Mouse (Mus musculus): ENCODE results near the gene Sept9. TPM values are rescaled to one million over a fixed set of nuclear protein-coding genes. Genes with fewer than 3 reads are reported as not detected.
A peak's percentile ranks its signal among the peaks of the same experiment; 100 is the strongest.

Gene Sept9
- polyA plus RNA-seq, 1 experiment from 2014 or later = 105 TPM

DNA sequence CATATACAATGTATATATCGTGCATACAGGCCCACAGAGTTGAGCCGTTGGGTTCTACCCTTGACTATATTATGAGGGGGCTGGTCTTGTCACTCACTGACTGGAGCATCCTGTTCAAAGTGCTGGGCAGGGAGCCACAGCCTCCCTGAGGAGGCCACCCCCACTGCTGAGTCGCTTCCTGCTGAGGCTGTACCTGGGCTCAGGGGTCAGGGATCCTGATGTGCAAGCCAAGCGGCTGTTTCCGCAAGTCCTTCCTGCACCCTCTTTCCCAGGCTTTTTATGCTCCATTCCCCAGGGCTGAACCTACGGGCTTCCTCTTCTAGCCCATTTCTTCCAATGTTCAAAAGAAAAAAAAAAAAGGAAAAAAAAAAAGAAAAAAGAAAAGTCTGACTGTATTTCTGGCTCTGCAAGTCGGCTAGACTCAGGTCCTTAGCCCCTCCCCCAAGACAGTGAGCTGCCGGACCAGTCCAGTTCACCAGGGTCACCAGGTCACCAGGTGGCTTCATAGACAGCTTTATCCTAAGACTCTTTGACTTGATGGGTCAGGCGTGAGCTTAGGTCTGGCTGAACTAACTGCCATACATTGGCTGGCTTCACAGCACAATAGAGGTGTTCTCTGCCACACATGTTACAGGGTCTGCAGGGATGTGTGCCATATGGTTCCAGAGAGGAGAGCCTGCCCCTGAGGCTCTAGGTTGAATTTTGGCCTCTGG lies 63.8 kb downstream of the Sept9 start:
- Histone ChIP-seq H3K4me3 (no peak overlapping the region), H3K9ac (no peak overlapping the region), H3K4me1 (replicated peaks) (peaks cover 52% of the 10 kb centered on the region), H3K36me3 (no peaks in the 10 kb centered on the region), H3K9me3 (no peaks in the 10 kb centered on the region), H3K4me2 (no peak overlapping the region), H3K27me3 (no peaks in the 10 kb centered on the region), H3K27ac (replicated peaks) (no peak overlapping the region)
- 55% methylated on average over 9 of the region's 9 CpGs for WGBS
- ATAC-seq (ENCODE audit: low read depth) = no peak

DNA sequence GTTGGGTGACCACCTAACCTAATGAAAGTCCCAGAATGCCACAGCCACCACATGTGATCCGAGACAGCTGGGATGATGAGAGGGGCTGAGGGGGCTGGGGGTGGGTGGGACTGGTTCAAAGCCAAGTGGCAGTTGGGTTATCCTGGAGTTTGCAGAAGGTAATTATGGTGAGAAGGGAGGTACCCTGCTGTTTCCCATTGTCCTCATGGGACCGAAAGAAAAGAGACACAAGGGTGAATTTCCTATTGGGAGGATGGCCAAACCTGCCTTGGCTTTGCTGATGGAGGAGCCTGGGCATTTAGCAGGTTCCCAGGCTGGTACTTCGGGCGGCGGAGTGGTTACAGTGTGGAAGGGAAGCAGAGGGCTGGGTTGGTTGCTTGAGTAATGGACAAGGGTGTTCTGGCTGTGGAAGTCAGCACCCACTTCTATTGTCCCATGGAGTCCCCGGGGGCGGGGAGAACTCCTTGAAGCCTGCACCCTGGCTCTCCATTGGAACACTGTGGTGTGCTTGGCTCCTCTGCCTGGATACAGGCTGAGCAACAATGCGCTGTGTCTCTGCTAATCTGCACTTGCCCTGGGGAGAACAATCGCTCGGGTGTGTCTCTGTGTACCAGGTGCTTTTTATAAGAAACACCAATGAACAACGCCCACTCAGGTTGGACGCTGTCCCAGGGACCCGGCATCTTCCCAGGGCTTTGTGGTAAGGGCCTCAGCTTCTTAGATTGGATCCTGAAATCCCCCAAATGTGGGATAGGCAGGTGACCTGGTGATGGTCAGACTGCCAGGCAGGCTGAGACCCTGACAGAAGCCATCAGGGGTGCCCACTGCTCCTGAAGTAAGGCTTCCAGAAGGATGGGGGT lies 64.9 kb downstream of the Sept9 start:
- Histone ChIP-seq H3K9ac (no peak overlapping the region), H3K27me3 (no peaks in the 10 kb centered on the region), H3K4me3 (no peak overlapping the region), H3K4me1 (replicated peaks) (peaks cover 63% of the 10 kb centered on the region), H3K4me2 (no peak overlapping the region), H3K27ac (replicated peaks) (0 out of 2 replicates have a peak overlapping the region, but pooled peaks have one; percentile 33), H3K36me3 (no peaks in the 10 kb centered on the region), H3K9me3 (no peaks in the 10 kb centered on the region)
- no peak for ATAC-seq (ENCODE audit: low read depth)
- WGBS = 57% methylated on average over 13 of the region's 13 CpGs

GRCm38 (mm10) chr11:117265270-117265980 lies 66.0 kb downstream of the Sept9 start:
- no peaks in the 10 kb centered on the region for H3K36me3 ChIP-seq
- H3K4me3 ChIP-seq = peak overlapping the region; percentile 56
- no peaks in the 10 kb centered on the region for H3K9me3 ChIP-seq
- H3K9ac ChIP-seq = peak overlapping the region; percentile 78
- H3K27me3 ChIP-seq = no peaks in the 10 kb centered on the region
- peak overlapping the region; percentile 77 for H3K27ac ChIP-seq (replicated peaks)
- peak; percentile 25 for ATAC-seq (ENCODE audit: low read depth)
- 6% methylated on average over 18 of the region's 18 CpGs for WGBS
- peaks cover 74% of the 10 kb centered on the region for H3K4me1 ChIP-seq (replicated peaks)
- peak overlapping the region; percentile 82 for H3K4me2 ChIP-seq

GRCm38 (mm10) chr11:117265981-117266905 lies 66.8 kb downstream of the Sept9 start:
- H3K4me1 ChIP-seq (replicated peaks) = peaks cover 76% of the 10 kb centered on the region
- H3K9ac ChIP-seq = peak overlapping the region; percentile 78
- peak overlapping the region; percentile 77 for H3K27ac ChIP-seq (replicated peaks)
- peak; percentile 64 for ATAC-seq (ENCODE audit: low read depth)
- peak overlapping the region; percentile 56 for H3K4me3 ChIP-seq
- H3K9me3 ChIP-seq = no peaks in the 10 kb centered on the region
- under 1% methylated on average over 68 of the region's 69 CpGs for WGBS
- H3K36me3 ChIP-seq = no peaks in the 10 kb centered on the region
- no peaks in the 10 kb centered on the region for H3K27me3 ChIP-seq
- H3K4me2 ChIP-seq = peak overlapping the region; percentile 82

DNA sequence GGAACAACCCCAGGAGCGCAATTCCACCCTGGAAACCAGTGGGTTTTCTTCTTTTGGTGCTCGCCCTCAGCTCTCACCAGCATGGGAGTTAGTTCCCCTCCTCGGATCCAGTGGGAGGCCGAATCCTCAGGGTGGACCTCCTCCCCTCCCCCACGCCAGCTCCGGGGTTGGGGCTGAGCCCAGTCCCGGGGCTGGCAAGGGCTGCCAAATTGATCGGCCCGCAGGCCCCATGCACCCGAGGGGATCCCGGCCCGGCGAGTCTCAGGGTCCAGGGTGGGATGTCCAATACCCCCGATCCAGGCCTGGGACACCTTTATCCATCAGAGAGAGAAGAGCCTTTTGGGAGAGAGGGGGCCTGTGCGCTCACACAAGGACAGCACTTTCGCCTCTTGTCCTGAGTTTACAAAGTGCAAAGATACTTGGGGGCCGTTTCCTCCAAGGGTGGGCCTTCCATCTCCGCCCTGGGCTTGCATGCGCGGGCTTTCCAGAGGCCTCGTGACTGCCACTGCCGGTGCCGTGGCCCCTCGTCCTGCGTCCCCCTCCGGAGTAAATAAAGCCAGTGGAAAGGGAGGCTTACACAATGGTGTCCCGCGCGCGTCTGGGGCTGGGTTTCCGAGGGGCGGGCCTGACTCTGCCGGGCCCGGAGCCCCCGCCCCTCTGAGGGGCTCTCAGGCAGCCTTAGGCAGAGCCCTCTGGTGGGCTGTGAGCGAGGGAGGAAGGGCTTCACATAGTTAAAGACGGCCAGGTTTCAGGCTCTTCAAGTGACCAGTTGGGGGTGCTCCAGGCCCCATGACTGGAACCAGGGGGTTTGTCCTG lies 67.7 kb downstream of the Sept9 start:
- no peaks in the 10 kb centered on the region for H3K27me3 ChIP-seq
- H3K4me3 ChIP-seq = peak overlapping the region; percentile 56
- peak overlapping the region; percentile 77 for H3K27ac ChIP-seq (replicated peaks)
- under 1% methylated on average over 37 of the region's 37 CpGs for WGBS
- H3K36me3 ChIP-seq = no peaks in the 10 kb centered on the region
- no peaks in the 10 kb centered on the region for H3K9me3 ChIP-seq
- H3K9ac ChIP-seq = peak overlapping the region; percentile 78
- peaks cover 76% of the 10 kb centered on the region for H3K4me1 ChIP-seq (replicated peaks)
- peak; percentile 73 for ATAC-seq (ENCODE audit: low read depth)
- peak overlapping the region; percentile 82 for H3K4me2 ChIP-seq

GRCm38 (mm10) chr11:117267828-117268227 lies 68.4 kb downstream of the Sept9 start:
- H3K27me3 ChIP-seq = no peaks in the 10 kb centered on the region
- peak overlapping the region; percentile 56 for H3K4me3 ChIP-seq
- peak overlapping the region; percentile 78 for H3K9ac ChIP-seq
- no peaks in the 10 kb centered on the region for H3K36me3 ChIP-seq
- WGBS = 23% methylated on average over 4 of the region's 4 CpGs
- peaks cover 76% of the 10 kb centered on the region for H3K4me1 ChIP-seq (replicated peaks)
- H3K4me2 ChIP-seq = peak overlapping the region; percentile 82
- no peaks in the 10 kb centered on the region for H3K9me3 ChIP-seq
- H3K27ac ChIP-seq (replicated peaks) = 0 out of 2 replicates have a peak overlapping the region, but pooled peaks have one; percentile 28
- ATAC-seq (ENCODE audit: low read depth) = no peak

GRCm38 (mm10) chr11:117268304-117268956 lies 69.0 kb downstream of the Sept9 start:
- H3K4me1 ChIP-seq (replicated peaks) = peaks cover 71% of the 10 kb centered on the region
- H3K9me3 ChIP-seq = no peaks in the 10 kb centered on the region
- H3K27me3 ChIP-seq = no peaks in the 10 kb centered on the region
- 43% methylated on average over 10 of the region's 10 CpGs for WGBS
- peak overlapping the region; percentile 82 for H3K4me2 ChIP-seq
- no peak for ATAC-seq (ENCODE audit: low read depth)
- no peaks in the 10 kb centered on the region for H3K36me3 ChIP-seq
- peak overlapping the region; percentile 78 for H3K9ac ChIP-seq
- H3K27ac ChIP-seq (replicated peaks) = peak overlapping the region; percentile 52
- H3K4me3 ChIP-seq = 0 out of 2 replicates have a peak overlapping the region, but pooled peaks have one; percentile 56

GRCm38 (mm10) chr11:117269053-117269702 lies 69.7 kb downstream of the Sept9 start:
- peaks cover 70% of the 10 kb centered on the region for H3K4me1 ChIP-seq (replicated peaks)
- no peaks in the 10 kb centered on the region for H3K36me3 ChIP-seq
- no peak overlapping the region for H3K4me3 ChIP-seq
- H3K9ac ChIP-seq = peak overlapping the region; percentile 78; the same call in 1 of the 2 replicates
- peak overlapping the region; percentile 52 for H3K27ac ChIP-seq (replicated peaks)
- H3K4me2 ChIP-seq = peak overlapping the region; percentile 82
- WGBS = 41% methylated on average over 8 of the region's 8 CpGs
- H3K9me3 ChIP-seq = no peaks in the 10 kb centered on the region
- no peak for ATAC-seq (ENCODE audit: low read depth)
- H3K27me3 ChIP-seq = no peaks in the 10 kb centered on the region

DNA sequence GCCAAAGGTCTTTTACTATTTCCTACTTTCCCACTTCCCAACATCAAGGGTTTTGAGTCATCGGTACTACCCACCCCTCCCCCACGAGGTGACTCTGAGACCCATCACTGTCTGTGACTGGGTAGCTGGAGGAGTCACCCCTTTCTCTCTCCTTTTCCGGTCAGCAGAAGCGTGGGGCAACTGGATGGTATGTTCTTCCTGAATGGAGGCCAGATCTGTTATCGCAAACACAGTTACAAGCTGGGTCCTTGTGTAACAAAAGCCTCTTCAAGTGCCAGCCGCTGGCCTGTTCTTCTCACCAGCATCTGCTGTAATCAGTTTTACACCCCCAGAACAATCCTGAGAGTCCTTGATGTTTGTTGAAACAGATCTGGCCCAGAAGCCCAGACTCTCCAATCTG lies 70.5 kb downstream of the Sept9 start:
- no peak overlapping the region for H3K4me3 ChIP-seq
- H3K27ac ChIP-seq (replicated peaks) = 0 out of 2 replicates have a peak overlapping the region, but pooled peaks have one; percentile 13
- no peak overlapping the region for H3K4me2 ChIP-seq
- no peaks in the 10 kb centered on the region for H3K36me3 ChIP-seq
- WGBS = 39% methylated on average over 6 of the region's 6 CpGs
- ATAC-seq (ENCODE audit: low read depth) = no peak
- no peaks in the 10 kb centered on the region for H3K27me3 ChIP-seq
- H3K9ac ChIP-seq = no peak overlapping the region
- H3K4me1 ChIP-seq (replicated peaks) = peaks cover 68% of the 10 kb centered on the region
- no peaks in the 10 kb centered on the region for H3K9me3 ChIP-seq

GRCm38 (mm10) chr11:117274973-117275372 lies 75.5 kb downstream of the Sept9 start:
- Histone ChIP-seq H3K4me2 (no peak overlapping the region), H3K27ac (replicated peaks) (no peak overlapping the region), H3K27me3 (no peaks in the 10 kb centered on the region), H3K9me3 (no peaks in the 10 kb centered on the region), H3K9ac (no peak overlapping the region; the same call in 1 of the 2 replicates), H3K4me1 (replicated peaks) (peaks cover 65% of the 10 kb centered on the region), H3K36me3 (no peaks in the 10 kb centered on the region), H3K4me3 (no peak overlapping the region)
- WGBS = 76% methylated on average over 5 of the region's 5 CpGs
- ATAC-seq (ENCODE audit: low read depth) = no peak
